8 mouse cellular contexts compared by ENCODE assay signal in genomic region chr8:93810859-93811602, GRCm38 (mm10). TPM values are rescaled to one million over a fixed set of nuclear protein-coding genes. Genes with fewer than 3 reads are reported as not detected.
A peak's percentile ranks its signal among the peaks of the same experiment; 100 is the strongest.
DNase-seq lines count a peak whose midpoint lies in the region; ATAC-seq and TF ChIP-seq lines count a peak whose summit lies in the region.

No protein-coding gene starts in this region.

- H3K4me3 ChIP-seq in kidney, embryonic 14.5 days (ENCODE audit: low read length): peak overlapping the region; percentile 64
- peak overlapping the region; percentile 74 for H3K4me3 ChIP-seq in ES-Bruce4 (ENCODE audit: low read depth, low read length)
- H3K4me3 ChIP-seq in intestine, embryonic 15.5 days (replicated peaks): peak overlapping the region; percentile 65
- H3K4me3 ChIP-seq in neural tube, embryonic 13.5 days: peak overlapping the region; percentile 81

- no peaks in the 10 kb centered on the region for H3K9me3 ChIP-seq in kidney, embryonic 14.5 days (ENCODE audit: control insufficient read depth, low read length)
- H3K9me3 ChIP-seq in ES-Bruce4 (replicated peaks; ENCODE audit: control insufficient read depth, insufficient read depth, low read length, poor library complexity, severe bottlenecking): no peaks in the 10 kb centered on the region
- H3K9me3 ChIP-seq in intestine, embryonic 15.5 days: no peaks in the 10 kb centered on the region
- no peaks in the 10 kb centered on the region for H3K9me3 ChIP-seq in neural tube, embryonic 13.5 days

- no peak for TF ChIP-seq POLR2A in ES-Bruce4 (IDR thresholded peaks at IDR 0.05; ENCODE audit: insufficient read depth, low read length)

- H3K9ac ChIP-seq in kidney, embryonic 14.5 days (ENCODE audit: low read depth, low read length): peak overlapping the region; percentile 62
- peak overlapping the region; percentile 92 for H3K9ac ChIP-seq in ES-Bruce4 (ENCODE audit: low read depth, poor library complexity, severe bottlenecking)
- peak overlapping the region; percentile 59 for H3K9ac ChIP-seq in intestine, embryonic 15.5 days
- H3K9ac ChIP-seq in neural tube, embryonic 13.5 days: peak overlapping the region; percentile 95

- no peaks in the 10 kb centered on the region for H3K36me3 ChIP-seq in kidney, embryonic 14.5 days (ENCODE audit: control insufficient read depth, insufficient read depth, low read length)
- no peaks in the 10 kb centered on the region for H3K36me3 ChIP-seq in ES-Bruce4 (ENCODE audit: control insufficient read depth, insufficient read depth, low read length, poor library complexity, severe bottlenecking)
- H3K36me3 ChIP-seq in intestine, embryonic 15.5 days: no peaks in the 10 kb centered on the region
- no peaks in the 10 kb centered on the region for H3K36me3 ChIP-seq in neural tube, embryonic 13.5 days

- TF ChIP-seq EP300 in ES-Bruce4 (IDR thresholded peaks at IDR 0.05; ENCODE audit: insufficient read depth, low read depth, low read length): no peak

- H3K4me2 ChIP-seq in kidney, embryonic 14.5 days (replicated peaks; ENCODE audit: low read depth, low read length): peak overlapping the region; percentile 83
- H3K4me2 ChIP-seq in intestine, embryonic 15.5 days (replicated peaks): peak overlapping the region; percentile 90
- H3K4me2 ChIP-seq in neural tube, embryonic 13.5 days: peak overlapping the region; percentile 88

- no peak for TF ChIP-seq CTCF in ES-Bruce4 (IDR thresholded peaks at IDR 0.05; ENCODE audit: low read depth, low read length)

- no peaks in the 10 kb centered on the region for H3K4me1 ChIP-seq in kidney, embryonic 14.5 days (ENCODE audit: control insufficient read depth, insufficient read depth, low read length)
- peaks cover 1% of the 10 kb centered on the region for H3K4me1 ChIP-seq in ES-Bruce4 (ENCODE audit: control insufficient read depth, insufficient read depth, low read length)
- H3K4me1 ChIP-seq in intestine, embryonic 15.5 days (replicated peaks): peaks cover 17% of the 10 kb centered on the region
- peaks cover 47% of the 10 kb centered on the region for H3K4me1 ChIP-seq in neural tube, embryonic 13.5 days (replicated peaks)

- WGBS in kidney, embryonic 14.5 days: under 1% methylated on average over 39 of the region's 53 CpGs
- WGBS in intestine, embryonic 15.5 days: under 1% methylated on average over 50 of the region's 53 CpGs
- WGBS in neural tube, embryonic 13.5 days: under 1% methylated on average over 49 of the region's 53 CpGs

- H3K27ac ChIP-seq in kidney, embryonic 14.5 days (ENCODE audit: low read depth, low read length): no peak overlapping the region
- no peak overlapping the region for H3K27ac ChIP-seq in ES-Bruce4 (ENCODE audit: insufficient read depth, low read length)
- peak overlapping the region; percentile 67 for H3K27ac ChIP-seq in intestine, embryonic 15.5 days
- H3K27ac ChIP-seq in neural tube, embryonic 13.5 days (replicated peaks): peak overlapping the region; percentile 98

- no peak for ATAC-seq in kidney, embryonic 14.5 days (ENCODE audit: low FRiP score, low TSS enrichment)
- ATAC-seq in intestine, embryonic 15.5 days: no peak; the same call in 1 of the 2 replicates
- peak; percentile 44 for ATAC-seq in neural tube, embryonic 13.5 days (ENCODE audit: low read depth)

- no peak for DNase-seq in kidney, adult 9 months
- DNase-seq in cerebellum, postnatal 36 days: peak; percentile 50 to 55
- DNase-seq in spleen, adult 12 weeks (ENCODE audit: low spot score): no peak
- no peak for DNase-seq in layer of hippocampus, adult 11-12 months (ENCODE audit: low spot score)

- H3K27me3 ChIP-seq in kidney, embryonic 14.5 days (ENCODE audit: control insufficient read depth, insufficient read depth, low read length): peaks cover 30% of the 10 kb centered on the region
- H3K27me3 ChIP-seq in ES-Bruce4 (ENCODE audit: control insufficient read depth, insufficient read depth, low read length, poor library complexity, severe bottlenecking): peaks cover 12% of the 10 kb centered on the region
- peaks cover 28% of the 10 kb centered on the region for H3K27me3 ChIP-seq in intestine, embryonic 15.5 days (replicated peaks)
- no peaks in the 10 kb centered on the region; the same call in 1 of the 2 replicates for H3K27me3 ChIP-seq in neural tube, embryonic 13.5 days

RNA-seq across cellular contexts. Expression of gene Gnao1, which starts 1.3 kb away (rescaled TPM):
- 1.9 and 2.3 TPM in 2 replicates for polyA plus RNA-seq in kidney, embryonic 14.5 days (2014; fragmentation: Nextera tagmentation; extraction: Ambion mirVana)
- 5.0 and 7.4 TPM in 2 replicates for polyA plus RNA-seq in ES-Bruce4 (2011; ENCODE audit: insufficient read depth, insufficient read length, low read depth, missing spikeins)
- 13.8 TPM in 2 replicates for polyA plus RNA-seq in intestine, embryonic 15.5 days (2015; fragmentation: Nextera tagmentation; extraction: Ambion mirVana)
- 160 and 173 TPM in 2 replicates for polyA plus RNA-seq in neural tube, embryonic 13.5 days (2015; fragmentation: Nextera tagmentation; extraction: Ambion mirVana)

Comparison
In these comparisons a context has a peak if more than half of its experiments do, and no peak if none do; other contexts are left out.
1. H3K27ac ChIP-seq: peak in intestine, embryonic 15.5 days (single experiment) and neural tube, embryonic 13.5 days (single experiment); none in kidney, embryonic 14.5 days (single experiment) and ES-Bruce4 (single experiment).
2. DNase-seq: peak in cerebellum, postnatal 36 days (2 of 2); none in kidney, adult 9 months (single experiment), spleen, adult 12 weeks (single experiment) and layer of hippocampus, adult 11-12 months (single experiment).
3. RNA of gene Gnao1, which starts 1.3 kb away (polyA plus RNA-seq): 160 to 173 TPM in neural tube, embryonic 13.5 days; 13.8 TPM in intestine, embryonic 15.5 days, 5.0 to 7.4 TPM in ES-Bruce4 and 1.9 to 2.3 TPM in kidney, embryonic 14.5 days; every median in the first group is over 10 times any median in the second.
4. Peak in every context shown above with its lines, with median percentiles within 50 percentile points of each other: H3K4me2 ChIP-seq, H3K4me3 ChIP-seq and H3K9ac ChIP-seq.